Mouse (Mus musculus) ES-Bruce4 (cell line): ENCODE data around the gene Slc6a21. TPM values are rescaled to one million over a fixed set of nuclear protein-coding genes. Genes with fewer than 3 reads are reported as not detected.
A peak's percentile ranks its signal among the peaks of the same experiment; 100 is the strongest.

Experiments
- H3K27ac ChIP-seq: 2 replicates; pipeline ENCODE4 v1.5.1; 2012; ENCODE audit warnings: low read length, inconsistent platforms; ENCODE audit not compliant: insufficient read depth
- H3K27me3 ChIP-seq: 2 replicates; pipeline ENCODE4 v1.6.1; 2012; ENCODE audit warnings: mild to moderate bottlenecking, low read length, inconsistent platforms; ENCODE audit not compliant: control insufficient read depth, poor library complexity, insufficient read depth, severe bottlenecking
- H3K36me3 ChIP-seq: 2 replicates; pipeline ENCODE4 v1.6.1; 2012; ENCODE audit warnings: inconsistent platforms, mild to moderate bottlenecking, low read length, moderate library complexity; ENCODE audit not compliant: control insufficient read depth, poor library complexity, insufficient read depth, severe bottlenecking
- H3K4me1 ChIP-seq: one replicate; pipeline ENCODE4 v1.8.1; 2011; ENCODE audit warnings: low read length; ENCODE audit not compliant: control insufficient read depth, insufficient read depth
- H3K4me3 ChIP-seq: 2 replicates; pipeline ENCODE4 v1.5.1; 2011; ENCODE audit warnings: low read depth, mild to moderate bottlenecking, low read length
- H3K9ac ChIP-seq: 2 replicates; pipeline ENCODE4 v1.6.1; 2012; ENCODE audit warnings: low read depth, mild to moderate bottlenecking, inconsistent platforms; ENCODE audit not compliant: poor library complexity, severe bottlenecking
- H3K9me3 ChIP-seq: replicated peaks from 2 replicates; pipeline ENCODE4 v1.6.1; 2012; ENCODE audit warnings: mild to moderate bottlenecking, low read length, inconsistent platforms; ENCODE audit not compliant: control insufficient read depth, poor library complexity, insufficient read depth, severe bottlenecking
- CTCF ChIP-seq: IDR thresholded peaks from one replicate; pipeline ENCODE4 v1.8.1; 2011; ENCODE audit warnings: low read depth, low read length
- EP300 ChIP-seq: IDR thresholded peaks from 2 replicates; pipeline ENCODE4 v1.6.1; 2011; ENCODE audit warnings: low read depth, low read length; ENCODE audit not compliant: insufficient read depth
- POLR2A ChIP-seq: IDR thresholded peaks from one replicate; pipeline ENCODE4 v1.8.1; 2011; ENCODE audit warnings: low read length; ENCODE audit not compliant: insufficient read depth
- polyA plus RNA-seq: library from polyadenylated mRNA; stranded (reverse); fragments of >200 nt; gene quantifications from 2 replicates; pipeline ENCODE4 v1.2.4, GENCODE M21; 2011; ENCODE audit warnings: low read depth; ENCODE audit not compliant: missing spikeins, insufficient read depth, insufficient read length

Slc6a21 gene
- polyA plus RNA-seq, 1 experiment, result not detected

DNA sequence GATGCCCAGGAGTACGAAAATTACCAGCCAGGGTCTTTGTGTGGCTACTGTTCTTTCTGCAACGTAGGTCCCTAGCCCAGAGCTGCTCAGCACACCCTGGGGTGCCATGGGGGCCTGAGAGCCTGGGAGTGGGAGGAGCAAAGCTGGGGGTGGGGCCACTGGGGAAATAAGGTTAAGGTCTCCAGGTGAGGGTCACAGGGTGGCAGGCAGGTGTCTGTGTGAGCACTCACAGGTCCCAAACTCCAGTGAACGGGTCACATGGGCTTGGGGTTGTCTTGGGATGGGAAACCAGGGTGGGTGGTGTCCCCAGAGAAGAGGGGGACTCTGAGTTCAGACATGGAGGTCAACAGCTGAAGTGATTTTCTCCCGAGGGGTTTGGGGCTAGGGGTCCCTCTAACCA lies 60.2 kb downstream of the Slc6a21 start:
- Histone ChIP-seq H3K27ac (no peak overlapping the region), H3K9me3 (no peaks in the 10 kb centered on the region), H3K36me3 (no peaks in the 10 kb centered on the region), H3K4me1 (peaks cover 9% of the 10 kb centered on the region), H3K4me3 (no peak overlapping the region), H3K27me3 (no peaks in the 10 kb centered on the region), H3K9ac (no peak overlapping the region)
- TF ChIP-seq EP300, result no peak
- no peak for TF ChIP-seq CTCF
- TF ChIP-seq POLR2A, result no peak

DNA sequence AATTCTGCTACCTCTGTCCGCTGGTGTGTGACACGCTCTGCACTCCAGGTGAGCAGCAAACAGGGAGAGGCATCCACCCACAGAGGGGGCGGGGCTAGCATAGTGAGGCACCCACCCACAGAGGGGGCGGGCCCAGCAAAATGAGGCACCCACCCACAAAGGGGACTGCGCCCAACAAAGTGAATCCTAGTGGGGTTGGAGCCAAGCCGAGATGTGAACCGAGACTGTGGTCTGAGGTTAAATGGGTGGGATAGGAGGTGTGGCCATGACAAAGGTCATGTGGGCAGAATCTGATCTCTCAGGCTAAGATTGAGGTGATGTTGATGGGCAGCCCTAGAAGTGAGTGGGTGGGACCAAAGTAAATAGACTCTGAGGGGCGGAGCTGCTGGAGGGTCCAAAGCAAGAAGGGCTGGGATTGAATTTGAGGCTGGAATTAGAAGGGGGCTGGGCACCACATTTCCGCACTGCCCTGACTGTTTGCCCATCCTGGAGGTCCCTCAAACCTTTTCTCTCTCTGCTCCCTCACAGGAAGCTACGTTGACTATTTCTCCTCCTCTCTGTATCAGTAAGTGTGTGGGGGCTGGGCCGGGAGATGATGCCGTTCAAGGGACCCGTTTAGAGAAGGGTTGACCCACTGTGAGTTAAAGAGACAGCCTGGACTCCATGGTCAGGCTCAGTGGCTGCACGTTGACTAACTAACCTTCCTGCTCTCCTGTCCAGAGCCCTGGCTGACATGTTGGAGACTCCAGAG lies 61.0 kb downstream of the Slc6a21 start:
- H3K9ac ChIP-seq, result peak overlapping the region; percentile 21
- no peak for TF ChIP-seq EP300
- TF ChIP-seq CTCF, result no peak
- TF ChIP-seq POLR2A, result no peak
- H3K27me3 ChIP-seq, result no peaks in the 10 kb centered on the region
- H3K4me3 ChIP-seq, result peak overlapping the region; percentile 59
- no peaks in the 10 kb centered on the region for H3K9me3 ChIP-seq
- no peak overlapping the region for H3K27ac ChIP-seq
- H3K4me1 ChIP-seq, result peaks cover 9% of the 10 kb centered on the region
- no peaks in the 10 kb centered on the region for H3K36me3 ChIP-seq

Other genes with a start within 250 kb of the Slc6a21 start
- gene Prr12, start 224.6 kb upstream of the Slc6a21 start, polyA plus RNA-seq, result 35.0 and 35.5 TPM in 2 replicates
- gene Nosip, start 215.1 kb upstream of the Slc6a21 start, polyA plus RNA-seq, result 58.1 and 62.4 TPM in 2 replicates
- 7.7 and 12.0 TPM in 2 replicates for gene Prrg2, start 214.8 kb upstream of the Slc6a21 start, polyA plus RNA-seq
- 66.7 and 88.2 TPM in 2 replicates for gene Rcn3, start 185.3 kb upstream of the Slc6a21 start, polyA plus RNA-seq
- 2.0 and 2.5 TPM in 2 replicates for gene Fcgrt, start 173.7 kb upstream of the Slc6a21 start, polyA plus RNA-seq
- 2,753 and 2,969 TPM in 2 replicates for gene Rps11, start 153.1 kb upstream of the Slc6a21 start, polyA plus RNA-seq
- gene Rpl13a, start 148.8 kb upstream of the Slc6a21 start, polyA plus RNA-seq, result 3,729 and 4,020 TPM in 2 replicates
- gene Gm45713, start 141.3 kb upstream of the Slc6a21 start, polyA plus RNA-seq, result not detected in 2 replicates
- 3.0 and 3.7 TPM in 2 replicates for gene Flt3l, start 141.1 kb upstream of the Slc6a21 start, polyA plus RNA-seq
- 38.5 and 43.6 TPM in 2 replicates for gene Pih1d1, start 123.2 kb upstream of the Slc6a21 start, polyA plus RNA-seq
- gene Aldh16a1, start 122.9 kb upstream of the Slc6a21 start, polyA plus RNA-seq, result 36.9 and 44.2 TPM in 2 replicates
- 0.94 and 1.6 TPM in 2 replicates for gene Slc17a7, start 113.6 kb upstream of the Slc6a21 start, polyA plus RNA-seq
- gene Gfy, start 97.9 kb upstream of the Slc6a21 start, polyA plus RNA-seq, result 0.68 and 1.2 TPM in 2 replicates
- gene Pth2, start 96.5 kb upstream of the Slc6a21 start, polyA plus RNA-seq, result not detected in 2 replicates
- gene Ccdc155, start 72.6 kb upstream of the Slc6a21 start, polyA plus RNA-seq, result 2.2 and 2.6 TPM in 2 replicates
- gene Dkkl1, start 65.4 kb upstream of the Slc6a21 start, polyA plus RNA-seq, result 4.2 and 8.6 TPM in 2 replicates
- 147 and 152 TPM in 2 replicates for gene Tead2, start 61.8 kb upstream of the Slc6a21 start, polyA plus RNA-seq
- 2.2 and 3.4 TPM in 2 replicates for gene Cd37, start 38.4 kb upstream of the Slc6a21 start, polyA plus RNA-seq
- gene Slc6a16, start 36.4 kb upstream of the Slc6a21 start, polyA plus RNA-seq, result 0.55 and 0.63 TPM in 2 replicates
- gene Trpm4, start 56.3 kb downstream of the Slc6a21 start, polyA plus RNA-seq, result 18.9 and 19.8 TPM in 2 replicates
- 5.2 and 6.9 TPM in 2 replicates for gene Hrc, start 57.8 kb downstream of the Slc6a21 start, polyA plus RNA-seq
- 7.2 and 9.3 TPM in 2 replicates for gene Ppfia3, start 89.5 kb downstream of the Slc6a21 start, polyA plus RNA-seq
- gene Lin7b, start 93.1 kb downstream of the Slc6a21 start, polyA plus RNA-seq, result 0.88 TPM in 1 of 2 replicates, not detected in the other
- gene Snrnp70, start 118.2 kb downstream of the Slc6a21 start, polyA plus RNA-seq, result 686 and 799 TPM in 2 replicates
- gene Kcna7, start 128.1 kb downstream of the Slc6a21 start, polyA plus RNA-seq, result 0.41 TPM in 1 of 2 replicates, not detected in the other
- 5.0 and 5.2 TPM in 2 replicates for gene Ntf5, start 136.2 kb downstream of the Slc6a21 start, polyA plus RNA-seq
- gene Lhb, start 143.3 kb downstream of the Slc6a21 start, polyA plus RNA-seq, result not detected in 2 replicates
- 24.4 and 26.7 TPM in 2 replicates for gene Gys1, start 157.3 kb downstream of the Slc6a21 start, polyA plus RNA-seq
- 263 and 267 TPM in 2 replicates for gene Ruvbl2, start 160.6 kb downstream of the Slc6a21 start, polyA plus RNA-seq
- 5,956 and 6,533 TPM in 2 replicates for gene Ftl1, start 182.4 kb downstream of the Slc6a21 start, polyA plus RNA-seq
- gene Bax, start 189.4 kb downstream of the Slc6a21 start, polyA plus RNA-seq, result 250 and 287 TPM in 2 replicates
- gene Tulp2, start 204.4 kb downstream of the Slc6a21 start, polyA plus RNA-seq, result 1.3 and 2.4 TPM in 2 replicates
- not detected in 2 replicates for gene Gm45808, start 209.3 kb downstream of the Slc6a21 start, polyA plus RNA-seq
- 15.3 and 15.5 TPM in 2 replicates for gene Dhdh, start 211.3 kb downstream of the Slc6a21 start, polyA plus RNA-seq
- gene Nucb1, start 232.9 kb downstream of the Slc6a21 start, polyA plus RNA-seq, result 105 and 119 TPM in 2 replicates
- 15.5 and 18.6 TPM in 2 replicates for gene Ppp1r15a, start 248.8 kb downstream of the Slc6a21 start, polyA plus RNA-seq
- gene Plekha4, start 248.8 kb downstream of the Slc6a21 start, polyA plus RNA-seq, result 14.3 and 18.6 TPM in 2 replicates